Mouse (Mus musculus) MEL (cell line): ENCODE results near the gene Akirin1. TPM values are rescaled to one million over a fixed set of nuclear protein-coding genes. Genes with fewer than 3 reads are reported as not detected.

Experiments used
- DNase-seq: peaks from one replicate; pipeline ENCODE4 v3.0.0; 2011; ENCODE audit warnings: low read depth, low spot score
- H3K27ac ChIP-seq: 2 replicates; pipeline ENCODE4 v1.5.1; 2012; ENCODE audit warnings: low read depth, mild to moderate bottlenecking, control low read depth, low read length, moderate library complexity; ENCODE audit not compliant: control insufficient read depth
- H3K27me3 ChIP-seq, 2 experiments: fragments of 150-350 bp in 1 of 2; sonication (generic) in 1 of 2; 2 replicates each; pipeline ENCODE4 v1.6.1; 2012; ENCODE audit warnings: low read length in 2 of 2, mild to moderate bottlenecking in 2 of 2, improper control_type of control experiment in 1 of 2, moderate library complexity in 1 of 2; ENCODE audit not compliant: insufficient read depth in 2 of 2, control insufficient read depth in 1 of 2
- H3K36me3 ChIP-seq, 2 experiments: 2 replicates each; pipeline ENCODE4 v1.6.1; 2012 to 2014; ENCODE audit warnings: low read length in 2 of 2, improper control_type of control experiment in 1 of 2, inconsistent platforms in 1 of 2, mild to moderate bottlenecking in 1 of 2; ENCODE audit not compliant: insufficient read depth in 2 of 2, control insufficient read depth in 1 of 2
- H3K4me1 ChIP-seq, 2 experiments: fragments of 150-350 bp in 1 of 2; sonication (generic) in 1 of 2; 2 replicates each; pipeline ENCODE4 v1.6.1; 2012; ENCODE audit warnings: low read length in 2 of 2, improper control_type of control experiment in 1 of 2, mild to moderate bottlenecking in 1 of 2; ENCODE audit not compliant: insufficient read depth in 2 of 2, control insufficient read depth in 1 of 2
- H3K4me3 ChIP-seq, 2 experiments: fragments of 150-350 bp in 1 of 2; sonication (generic) in 1 of 2; 2 replicates each; pipeline ENCODE4 v1.5.1; 2012; ENCODE audit warnings: low read depth in 2 of 2, low read length in 2 of 2, mild to moderate bottlenecking in 2 of 2, moderate library complexity in 2 of 2, control low read depth in 1 of 2, improper control_type of control experiment in 1 of 2; ENCODE audit not compliant: control insufficient read depth in 1 of 2, insufficient read depth in 1 of 2
- H3K79me2 ChIP-seq: 2 replicates; pipeline ENCODE4 v1.6.1; 2012; ENCODE audit warnings: mild to moderate bottlenecking, low read length, moderate library complexity; ENCODE audit not compliant: control insufficient read depth, poor library complexity, insufficient read depth
- H3K9ac ChIP-seq: 2 replicates; pipeline ENCODE4 v1.6.1; 2012; ENCODE audit warnings: low read depth, mild to moderate bottlenecking, control low read depth, low read length, moderate library complexity; ENCODE audit not compliant: control insufficient read depth, poor library complexity, severe bottlenecking
- H3K9me3 ChIP-seq: fragments of 150-350 bp; sonication (generic); replicated peaks from 2 replicates; pipeline ENCODE4 v1.6.1; 2012; ENCODE audit warnings: mild to moderate bottlenecking, low read length, improper control_type of control experiment, moderate library complexity; ENCODE audit not compliant: insufficient read depth
- BHLHE40 ChIP-seq: IDR thresholded peaks from 2 replicates; pipeline ENCODE4 v1.6.1; 2012; ENCODE audit warnings: low read depth, mild to moderate bottlenecking, inconsistent platforms, low read length, improper control_type of control experiment, borderline replicate concordance
- CHD2 ChIP-seq: IDR thresholded peaks from 2 replicates; pipeline ENCODE4 v1.6.1; 2011; ENCODE audit warnings: low read length, improper control_type of control experiment
- CTCF ChIP-seq, 3 experiments: IDR thresholded peaks in 2 of 3; conservative IDR thresholded peaks in 1 of 3; 2 replicates each; pipeline ENCODE4 v1.5.1; 2011 to 2012; ENCODE audit warnings: low read length in 3 of 3, low read depth in 2 of 3, mild to moderate bottlenecking in 2 of 3, improper control_type of control experiment in 1 of 3, inconsistent platforms in 1 of 3, mixed read lengths in 1 of 3, moderate library complexity in 1 of 3; ENCODE audit not compliant: control insufficient read depth in 1 of 3, insufficient read depth in 1 of 3, poor library complexity in 1 of 3, severe bottlenecking in 1 of 3
- KAT2A ChIP-seq: conservative IDR thresholded peaks from 2 replicates; pipeline ENCODE4 v1.6.1; 2012; ENCODE audit warnings: low read depth, low read length, improper control_type of control experiment, inconsistent platforms
- MAFK ChIP-seq: IDR thresholded peaks from 2 replicates; pipeline ENCODE4 v1.6.1; 2011; ENCODE audit warnings: low read depth, mild to moderate bottlenecking, low read length, improper control_type of control experiment, borderline replicate concordance
- MXI1 ChIP-seq: IDR thresholded peaks from 2 replicates; pipeline ENCODE4 v1.6.1; 2011; ENCODE audit warnings: mild to moderate bottlenecking, low read depth, low read length, improper control_type of control experiment
- MYB ChIP-seq: IDR thresholded peaks from 2 replicates; pipeline ENCODE4 v1.6.1; 2011; ENCODE audit warnings: mild to moderate bottlenecking, low read depth, low read length, improper control_type of control experiment
- RAD21 ChIP-seq: IDR thresholded peaks from 2 replicates; pipeline ENCODE4 v1.6.1; 2011; ENCODE audit warnings: mild to moderate bottlenecking, low read depth, low read length, improper control_type of control experiment
- RCOR1 ChIP-seq: IDR thresholded peaks from 2 replicates; pipeline ENCODE4 v1.6.1; 2012; ENCODE audit warnings: low read depth, mild to moderate bottlenecking, inconsistent platforms, low read length, improper control_type of control experiment
- SIN3A ChIP-seq: IDR thresholded peaks from 2 replicates; pipeline ENCODE4 v1.6.1; 2012; ENCODE audit warnings: low read length, improper control_type of control experiment, inconsistent platforms
- SMC3 ChIP-seq: IDR thresholded peaks from 2 replicates; pipeline ENCODE4 v1.6.1; 2011; ENCODE audit warnings: low read depth, low read length, improper control_type of control experiment
- polyA plus RNA-seq, 2 experiments: library from polyadenylated mRNA; stranded (reverse) in 1 of 2; unstranded in 1 of 2; fragments of >175 nt in 1 of 2; fragments of >200 nt in 1 of 2; gene quantifications; 2 replicates each; pipeline versions ENCODE4 v1.2.1 to v1.2.4; 2012; ENCODE audit warnings: low replicate concordance in 2 of 2, low read depth in 1 of 2; ENCODE audit not compliant: insufficient read length in 2 of 2, insufficient read depth in 1 of 2, missing spikeins in 1 of 2
- total RNA-seq: library from RNA; depleted of rRNA; stranded (reverse); fragments of 300-350 nt; gene quantifications from 2 replicates; pipeline ENCODE4 v1.2.3, GENCODE M21; 2012; rRNA removed

Gene Akirin1
- total and polyA plus RNA-seq, 3 experiments: 46.3 to 53.3 TPM; not detected in 1

GRCm38 (mm10) chr4:123685506-123686242 is 64.5 kb downstream of the Akirin1 start:
- Histone ChIP-seq H3K79me2 (no peaks in the 10 kb centered on the region), H3K4me3 (no peak overlapping the region), H3K9me3 (no peaks in the 10 kb centered on the region), H3K36me3 (no peaks in the 10 kb centered on the region), H3K4me1 (no peaks in the 10 kb centered on the region), H3K27ac (no peak overlapping the region), H3K9ac (no peak overlapping the region), H3K27me3 (peaks cover 1 to 3% of the 10 kb centered on the region in 2 experiments)
- TF ChIP-seq MXI1 (no peak), BHLHE40 (no peak), RCOR1 (no peak), RAD21 (no peak), CTCF (IDR thresholded peaks at IDR 0.05 in 2 of 3, conservative IDR thresholded peaks at IDR 0.05 in 1 of 3; ENCODE audit: control insufficient read depth in 1 of 3, insufficient read depth in 1 of 3, low read depth in 2 of 3, low read length in 3 of 3, poor library complexity in 1 of 3, severe bottlenecking in 1 of 3) (no peak), SIN3A (no peak), MAFK (no peak), CHD2 (no peak)
- DNase-seq: no peak

DNA sequence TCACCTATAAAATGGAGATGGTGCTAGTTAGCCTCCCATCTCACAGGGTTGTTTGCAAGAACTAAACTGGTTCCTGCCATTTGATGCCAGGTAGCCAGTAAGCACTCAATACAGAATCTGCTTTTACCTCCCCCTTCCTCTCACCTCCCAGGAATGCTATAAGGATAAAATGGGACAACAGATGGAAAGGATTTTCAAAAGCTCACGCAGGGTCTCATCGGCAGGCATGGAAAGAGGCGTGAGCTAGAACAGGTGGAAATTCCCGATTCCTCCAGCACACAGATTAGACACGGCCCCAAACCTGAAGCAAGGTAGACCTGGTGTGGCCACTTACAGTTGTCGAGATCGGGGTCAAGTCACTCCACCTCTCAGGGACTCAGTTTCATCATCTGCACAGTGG is 65.1 kb downstream of the Akirin1 start:
- TF ChIP-seq MYB: no peak
- no peak for TF ChIP-seq KAT2A
- no peak for TF ChIP-seq SMC3
- TF ChIP-seq CHD2: no peak
- TF ChIP-seq, all 39 proteins: peak for 0

More for the DNA sequence above, 65.1 kb downstream of the Akirin1 start:
- no peak for DNase-seq
- Histone ChIP-seq H3K27ac (no peak overlapping the region), H3K9ac (no peak overlapping the region), H3K36me3 (no peaks in the 10 kb centered on the region), H3K4me1 (no peaks in the 10 kb centered on the region), H3K9me3 (no peaks in the 10 kb centered on the region), H3K27me3 (peaks cover 1 to 3% of the 10 kb centered on the region in 2 experiments), H3K4me3 (no peak overlapping the region), H3K79me2 (no peaks in the 10 kb centered on the region)

Other genes with a start within 250 kb of the Akirin1 start
- gene Macf1, start 66.0 kb downstream of the Akirin1 start, total RNA-seq: 60.8 and 64.6 TPM in 2 replicates
- 10 to 100 TPM; 18.5 to 71.4 TPM for gene Macf1, start 66.0 kb downstream of the Akirin1 start, polyA plus RNA-seq
- gene Ndufs5, start 32.1 kb downstream of the Akirin1 start, total RNA-seq: 230 and 252 TPM in 2 replicates
- gene Ndufs5, start 32.1 kb downstream of the Akirin1 start, polyA plus RNA-seq: 100 to 1,000 TPM in 1 of 2 experiments, not detected in 1; 155 TPM
- not detected in 2 replicates for gene Rhbdl2, start 37.5 kb upstream of the Akirin1 start, total RNA-seq
- gene Rhbdl2, start 37.5 kb upstream of the Akirin1 start, polyA plus RNA-seq: not detected
- gene 4933427I04Rik, start 109.3 kb upstream of the Akirin1 start, total RNA-seq: not detected in 2 replicates
- gene 4933427I04Rik, start 109.3 kb upstream of the Akirin1 start, polyA plus RNA-seq: not detected
- gene Mycbp, start 154.5 kb upstream of the Akirin1 start, total RNA-seq: 50.6 and 54.2 TPM in 2 replicates
- 10 to 100 TPM in 1 of 2 experiments, not detected in 1; 86.6 TPM for gene Mycbp, start 154.5 kb upstream of the Akirin1 start, polyA plus RNA-seq
- 19.5 and 21.0 TPM in 2 replicates for gene Rragc, start 167.1 kb upstream of the Akirin1 start, total RNA-seq
- gene Rragc, start 167.1 kb upstream of the Akirin1 start, polyA plus RNA-seq: 10 to 100 TPM in 1 of 2 experiments, not detected in 1; 36.6 TPM
- gene 4930535I16Rik, start 167.7 kb upstream of the Akirin1 start, total RNA-seq: 1.3 and 2.1 TPM in 2 replicates
- not detected for gene 4930535I16Rik, start 167.7 kb upstream of the Akirin1 start, polyA plus RNA-seq